Mouse (Mus musculus): ENCODE results near the gene Arpc1a. TPM values are rescaled to one million over a fixed set of nuclear protein-coding genes. Genes with fewer than 3 reads are reported as not detected.
A peak's percentile ranks its signal among the peaks of the same experiment; 100 is the strongest.
"Not testable (repeated sequence)": the region's sequence is repeated elsewhere in the genome, so short reads cannot be mapped to it uniquely, and the experiment has no call there.

Gene Arpc1a
- 10 to 100 TPM; 23.8 to 30.3 TPM for total RNA-seq (2021)
- long read RNA-seq, experiment 1, transcript Arpc1a-201 (10 exons, 1,632 nt), result major isoform, 30 of 40 reads
- long read RNA-seq, experiment 1, partial matches to known transcripts, result 8 of 40 reads
- long read RNA-seq, experiment 1, other reads (novel, unspliced or antisense), result 2 of 40 reads
- long read RNA-seq, experiment 2, transcript Arpc1a-201 (10 exons, 1,632 nt), result major isoform, 22 of 36 reads
- long read RNA-seq, experiment 2, partial matches to known transcripts, result 10 of 36 reads
- long read RNA-seq, experiment 2, other reads (novel, unspliced or antisense), result 3 of 36 reads

DNA sequence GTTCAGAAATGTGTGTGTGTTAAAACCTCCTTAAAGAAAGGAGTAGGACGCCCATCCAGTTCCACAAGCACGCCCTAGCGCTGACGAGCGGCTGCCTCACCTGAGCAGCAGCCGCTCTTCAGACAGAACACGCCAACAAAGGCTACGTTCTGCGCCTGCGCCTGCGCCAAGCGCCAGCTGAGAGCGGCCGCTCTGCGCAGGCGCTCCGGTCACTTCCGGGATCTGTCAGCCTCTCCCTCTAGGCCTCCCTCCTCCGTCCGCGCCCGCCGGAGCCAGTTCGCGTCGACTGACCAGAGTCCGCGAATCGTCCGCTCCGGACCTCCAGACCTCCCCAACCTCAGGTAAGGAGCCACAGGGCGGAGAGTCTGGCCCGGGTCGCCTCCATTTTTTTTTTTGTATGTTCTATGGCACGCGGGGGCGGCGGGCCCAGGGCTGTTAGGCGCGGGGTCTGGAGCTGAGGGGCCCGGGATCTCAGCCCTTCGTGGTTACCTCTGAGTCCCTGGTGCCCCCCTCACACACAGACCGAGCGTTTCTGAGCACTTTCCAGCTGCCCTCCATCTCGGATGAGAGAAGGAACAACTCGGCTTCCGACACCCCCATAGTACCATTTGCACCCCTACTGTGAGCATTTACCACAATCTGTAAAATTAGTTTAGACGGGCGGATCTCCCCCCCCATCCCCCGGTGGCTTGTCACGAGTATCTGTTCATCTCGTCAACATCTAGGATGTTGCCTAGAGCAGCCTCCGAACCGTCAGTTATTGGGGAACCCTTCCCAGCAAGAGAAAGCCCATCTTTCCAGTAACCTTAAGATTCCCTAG, at the start of gene Arpc1a, which contains the start of gene Kpna7:
Arpc1a (plus strand) TSS at position 199 of the 820 bp plus-strand sequence.
Kpna7 (minus strand) TSS at position 399 of the 820 bp plus-strand sequence.
- Histone ChIP-seq H3K4me3 (peak within 1 kb of the TSS; percentile 96), H3K27ac (peak within 1 kb of the TSS; percentile 92)
- intact Hi-C loops (cut with DNase I), result loop anchor here (10.0 kb wide), 1 partner anchor 151 kb away; the partner anchor contains the start of gene Zfp655
- DNase-seq, result peak; percentile 97
- no peak for TF ChIP-seq CTCF (IDR thresholded peaks at IDR 0.05)

DNA sequence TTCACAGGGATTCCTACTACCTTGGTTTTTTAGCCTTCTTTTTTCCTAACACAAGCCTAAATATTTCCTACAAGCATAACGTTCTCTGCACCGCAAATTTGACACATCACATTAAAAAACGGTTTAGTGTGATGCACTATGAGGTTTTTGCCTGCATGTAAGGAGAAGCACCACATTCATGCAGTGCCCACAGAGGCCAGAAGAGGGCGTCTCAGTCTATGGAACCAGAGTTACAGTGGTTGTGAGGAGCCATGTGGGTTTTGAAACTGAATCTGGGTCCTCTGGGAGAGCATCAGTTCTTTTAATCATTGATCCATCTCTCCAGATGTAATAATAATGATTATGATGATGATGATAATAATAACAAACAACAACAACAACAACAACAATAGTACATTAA, 42.0 kb upstream of the Arpc1a start:
- peak; percentile 23; the same call in 1 of the 2 replicates for TF ChIP-seq CTCF (IDR thresholded peaks at IDR 0.05)
- no peak overlapping the region for H3K4me3 ChIP-seq
- H3K27ac ChIP-seq, result no peak overlapping the region
- no peak for DNase-seq
- intact Hi-C loops (cut with DNase I), result no loop called here

DNA sequence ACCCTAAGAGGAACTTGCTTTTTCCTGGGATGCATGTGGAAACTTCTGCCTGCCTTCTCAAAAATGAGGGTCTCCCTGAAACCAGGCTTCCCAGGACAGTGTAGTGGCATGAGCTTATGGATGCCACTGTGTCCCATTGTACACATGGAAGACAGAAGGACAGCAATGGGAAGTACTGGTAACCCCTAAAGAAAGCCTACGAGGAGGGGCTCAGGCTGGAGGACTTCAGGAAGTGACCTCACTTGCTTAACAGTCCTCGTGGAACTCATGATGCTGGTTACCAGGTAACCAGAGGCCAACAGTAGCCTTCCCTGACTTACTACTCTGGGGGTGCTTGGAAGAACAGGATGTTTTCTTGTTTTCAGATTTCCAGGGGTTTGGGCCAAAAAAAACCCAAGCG, 40.9 kb upstream of the Arpc1a start, which contains the start of gene 1700018F24Rik:
1700018F24Rik (plus strand) TSS at position 301 of the 400 bp plus-strand sequence.
- DNase-seq; H3K27ac ChIP-seq; intact Hi-C loops (cut with DNase I); H3K4me3 ChIP-seq: not testable (repeated sequence)

DNA sequence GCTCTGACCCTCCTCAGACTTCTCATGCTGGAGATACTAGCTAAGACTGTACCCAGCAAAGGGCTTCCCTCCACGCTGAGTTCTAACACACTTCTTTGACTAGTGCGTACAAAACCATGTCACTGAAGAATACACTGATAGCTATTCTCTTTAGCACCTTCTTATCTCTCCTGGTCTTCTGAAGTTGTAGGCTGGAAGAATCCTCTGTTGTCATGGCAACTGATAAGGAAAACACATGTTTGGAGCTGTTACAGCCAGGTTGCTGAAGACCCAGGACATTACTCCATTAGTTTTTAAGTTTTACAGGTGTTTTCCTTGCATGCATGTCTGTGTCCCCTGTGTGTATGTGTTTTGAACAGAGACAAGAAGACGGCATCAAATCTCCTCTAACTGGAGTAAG, 29.4 kb upstream of the Arpc1a start:
- H3K4me3 ChIP-seq; DNase-seq; H3K27ac ChIP-seq; intact Hi-C loops (cut with DNase I): not testable (repeated sequence)

DNA sequence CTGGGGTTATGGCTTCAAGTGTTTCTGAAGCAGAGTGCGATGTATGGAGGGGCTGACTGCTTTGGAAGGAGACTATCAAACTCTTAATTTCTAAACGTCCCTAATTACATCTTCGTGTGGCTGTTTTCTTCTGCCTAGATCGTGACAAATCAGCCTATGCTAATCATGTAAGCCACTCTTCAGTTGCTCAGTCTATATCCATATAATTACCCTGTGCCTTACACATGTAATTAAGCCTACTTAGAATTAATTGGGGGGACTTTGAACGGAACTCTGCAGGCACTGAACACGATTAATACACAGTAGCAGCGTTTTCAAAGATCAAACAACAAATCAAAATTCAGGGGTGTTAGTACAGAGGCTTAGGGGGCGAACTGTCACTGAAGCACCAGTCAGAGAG, 25.7 kb upstream of the Arpc1a start:
- no peak overlapping the region for H3K27ac ChIP-seq
- intact Hi-C loops (cut with DNase I), result no loop called here
- H3K4me3 ChIP-seq, result no peak overlapping the region
- no peak for DNase-seq
- TF ChIP-seq CTCF (IDR thresholded peaks at IDR 0.05), result no peak

DNA sequence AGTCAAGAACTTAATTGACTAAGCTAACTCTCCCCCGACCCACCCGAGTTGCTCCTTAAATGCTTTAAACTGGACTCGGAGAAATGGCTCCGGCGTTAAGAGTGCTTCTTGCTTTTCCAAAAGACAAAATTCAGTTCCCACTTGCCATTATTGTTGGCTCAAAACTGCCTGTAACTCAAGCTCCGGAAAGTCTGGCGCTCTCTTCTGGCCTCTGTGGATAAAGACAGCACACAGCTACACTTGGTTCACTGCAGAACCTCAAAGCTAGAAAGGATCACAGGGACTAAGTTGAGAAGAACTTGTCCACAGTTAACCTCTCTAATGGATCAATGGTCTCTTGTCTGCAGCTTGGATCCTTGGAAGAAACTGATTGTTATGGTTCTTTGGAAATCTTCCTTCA, 24.9 kb upstream of the Arpc1a start:
- Histone ChIP-seq H3K4me3 (no peak overlapping the region), H3K27ac (no peak overlapping the region)
- peak; percentile 7; the same call in 1 of the 2 replicates for TF ChIP-seq CTCF (IDR thresholded peaks at IDR 0.05)
- intact Hi-C loops (cut with DNase I), result no loop called here
- no peak for DNase-seq

DNA sequence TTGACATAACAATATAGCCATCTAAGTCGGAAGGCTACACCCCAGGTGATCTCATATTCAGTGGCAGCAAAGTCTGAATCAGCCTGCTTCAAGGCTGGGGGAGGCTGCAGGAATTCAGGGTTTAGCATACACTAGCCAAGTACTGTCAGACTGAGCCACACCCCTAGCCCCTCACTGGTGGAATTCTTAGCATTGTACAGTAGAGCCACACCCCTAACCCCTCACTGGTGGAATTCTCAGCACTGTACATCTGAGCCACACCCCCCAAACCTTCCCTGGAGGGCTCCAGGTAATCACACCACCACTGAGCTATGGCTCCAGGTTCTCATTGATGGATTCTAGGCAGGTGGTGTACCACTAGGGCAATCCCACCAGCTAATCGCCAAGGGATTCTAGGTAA, 24.1 kb upstream of the Arpc1a start:
- intact Hi-C loops (cut with DNase I), result no loop called here
- Histone ChIP-seq H3K4me3 (no peak overlapping the region), H3K27ac (no peak overlapping the region)
- no peak for TF ChIP-seq CTCF (IDR thresholded peaks at IDR 0.05)
- no peak for DNase-seq

DNA sequence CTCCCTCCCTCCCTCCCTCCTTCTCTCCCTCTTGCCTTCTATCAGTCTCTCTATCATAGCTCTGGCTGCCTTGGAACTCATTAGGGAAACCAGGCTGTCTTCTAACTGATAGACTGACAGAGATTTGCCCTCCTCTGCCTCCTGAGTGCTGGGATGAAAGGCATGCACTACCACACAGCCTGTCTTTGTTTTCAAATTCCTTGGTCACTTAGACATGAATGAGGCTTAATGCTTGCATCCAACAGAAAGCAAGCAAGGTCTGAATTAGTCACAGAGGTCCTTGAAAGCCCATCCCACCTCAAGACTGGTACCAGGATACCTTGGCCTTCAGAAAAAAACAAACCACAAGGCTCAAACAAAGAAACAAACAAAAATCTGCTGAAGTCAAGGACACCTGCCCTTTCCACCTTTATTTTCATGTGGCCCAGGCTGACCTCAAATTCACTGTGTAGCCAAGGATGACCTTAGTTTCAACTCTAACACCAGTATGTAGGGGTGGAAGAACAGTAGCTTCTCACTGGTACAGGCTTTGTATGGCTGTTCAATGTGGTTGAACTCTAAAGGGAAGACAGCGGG, 18.8 kb upstream of the Arpc1a start:
- Histone ChIP-seq H3K4me3 (no peak overlapping the region), H3K27ac (no peak overlapping the region)
- TF ChIP-seq CTCF (IDR thresholded peaks at IDR 0.05), result no peak
- intact Hi-C loops (cut with DNase I), result no loop called here
- no peak for DNase-seq

DNA sequence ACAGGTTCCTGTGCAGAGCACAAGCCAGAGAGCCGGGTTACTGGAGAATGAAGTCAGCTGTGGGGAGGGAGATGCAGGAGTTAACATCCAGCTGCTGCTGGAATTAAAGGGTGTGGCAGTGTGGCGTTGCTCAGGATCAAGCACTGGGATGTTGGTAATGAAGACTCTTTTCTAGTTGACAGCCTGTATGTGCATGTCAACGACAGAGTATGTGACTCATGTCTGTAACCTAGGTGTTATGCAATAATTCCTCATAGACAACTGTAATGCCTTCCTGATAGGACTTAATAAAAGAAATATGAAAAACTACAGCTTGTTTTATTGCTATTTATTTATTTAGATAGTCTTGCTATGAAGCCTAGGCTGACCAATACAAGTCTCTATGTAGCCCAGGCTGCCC, 14.8 kb upstream of the Arpc1a start:
- no peak for TF ChIP-seq CTCF (IDR thresholded peaks at IDR 0.05)
- intact Hi-C loops (cut with DNase I), result no loop called here
- Histone ChIP-seq H3K27ac (no peak overlapping the region), H3K4me3 (no peak overlapping the region)
- no peak for DNase-seq

DNA sequence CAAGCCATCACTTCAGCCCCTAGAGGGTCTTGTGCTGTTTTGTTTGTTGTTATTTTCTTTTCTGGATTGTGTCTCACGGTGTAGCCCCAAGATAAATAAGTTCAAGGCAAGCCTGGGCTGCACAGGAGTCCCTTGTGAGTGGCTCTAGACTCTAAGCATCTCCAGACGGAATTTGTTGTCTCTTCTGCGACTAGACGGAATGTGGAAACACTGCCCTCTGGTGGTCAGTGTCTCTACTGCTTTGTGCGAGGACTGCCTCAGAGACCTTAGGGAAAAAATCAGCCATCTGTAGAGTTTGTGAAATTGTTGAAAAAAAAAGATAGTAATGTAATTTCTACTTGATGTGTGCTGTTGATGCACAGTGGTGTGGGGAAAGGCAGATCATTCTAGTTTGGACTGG, 13.9 kb upstream of the Arpc1a start:
- Histone ChIP-seq H3K4me3 (no peak overlapping the region), H3K27ac (no peak overlapping the region)
- TF ChIP-seq CTCF (IDR thresholded peaks at IDR 0.05), result peak; percentile 93
- intact Hi-C loops (cut with DNase I), result no loop called here
- peak; percentile 71 for DNase-seq

DNA sequence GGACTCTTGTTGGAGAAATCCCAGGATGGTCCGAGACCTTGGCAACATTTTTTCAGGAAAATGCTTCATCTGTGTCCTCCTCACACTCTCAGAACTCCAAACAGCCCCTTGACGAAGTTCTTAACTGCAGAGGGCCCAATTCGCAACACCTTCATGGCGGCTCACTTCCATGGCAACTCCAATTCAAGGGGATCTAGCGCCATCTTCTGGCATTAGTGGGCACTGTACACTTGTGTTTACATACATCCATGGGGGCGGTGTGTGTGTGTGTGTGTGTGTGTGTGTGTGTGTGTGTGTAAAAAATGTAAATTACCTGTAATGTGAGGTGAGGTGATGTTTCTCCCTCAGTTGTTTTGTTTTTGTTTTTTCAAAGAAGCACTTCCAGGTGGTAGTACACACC, 12.3 kb upstream of the Arpc1a start:
- intact Hi-C loops (cut with DNase I), result no loop called here
- no peak for DNase-seq
- H3K4me3 ChIP-seq, result no peak overlapping the region
- no peak for TF ChIP-seq CTCF (IDR thresholded peaks at IDR 0.05)
- no peak overlapping the region for H3K27ac ChIP-seq

DNA sequence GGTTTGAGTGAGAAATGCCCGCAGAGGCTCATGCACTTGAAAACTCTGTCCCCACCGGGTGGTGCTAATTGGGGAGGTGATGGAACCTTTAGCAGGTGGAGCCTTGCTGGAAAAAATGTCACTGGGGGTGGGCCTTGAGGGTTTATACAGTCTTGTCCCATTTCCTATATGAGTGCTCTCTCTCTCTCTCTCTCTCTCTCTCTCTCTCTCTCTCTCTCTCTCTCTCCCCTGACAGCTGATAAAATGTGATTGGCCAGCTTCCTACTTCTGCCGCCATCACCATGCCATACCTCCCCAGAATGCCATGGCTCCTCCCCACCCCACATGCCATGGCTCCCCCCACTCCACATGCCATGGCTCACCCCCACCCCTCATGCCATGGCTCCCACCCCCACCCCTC, 8.5 kb upstream of the Arpc1a start:
- TF ChIP-seq CTCF (IDR thresholded peaks at IDR 0.05), result no peak
- no peak for DNase-seq
- intact Hi-C loops (cut with DNase I), result no loop called here
- Histone ChIP-seq H3K4me3 (no peak overlapping the region), H3K27ac (no peak overlapping the region)

All from gastrocnemius, adult 2 months (tissue).